Mouse (Mus musculus): ENCODE measurements around the gene Atp6v0e. TPM values are rescaled to one million over a fixed set of nuclear protein-coding genes. Genes with fewer than 3 reads are reported as not detected.

Atp6v0e gene
- total RNA-seq, 2 experiments from 2014 or later, result 44.1 to 46.0 TPM

DNA sequence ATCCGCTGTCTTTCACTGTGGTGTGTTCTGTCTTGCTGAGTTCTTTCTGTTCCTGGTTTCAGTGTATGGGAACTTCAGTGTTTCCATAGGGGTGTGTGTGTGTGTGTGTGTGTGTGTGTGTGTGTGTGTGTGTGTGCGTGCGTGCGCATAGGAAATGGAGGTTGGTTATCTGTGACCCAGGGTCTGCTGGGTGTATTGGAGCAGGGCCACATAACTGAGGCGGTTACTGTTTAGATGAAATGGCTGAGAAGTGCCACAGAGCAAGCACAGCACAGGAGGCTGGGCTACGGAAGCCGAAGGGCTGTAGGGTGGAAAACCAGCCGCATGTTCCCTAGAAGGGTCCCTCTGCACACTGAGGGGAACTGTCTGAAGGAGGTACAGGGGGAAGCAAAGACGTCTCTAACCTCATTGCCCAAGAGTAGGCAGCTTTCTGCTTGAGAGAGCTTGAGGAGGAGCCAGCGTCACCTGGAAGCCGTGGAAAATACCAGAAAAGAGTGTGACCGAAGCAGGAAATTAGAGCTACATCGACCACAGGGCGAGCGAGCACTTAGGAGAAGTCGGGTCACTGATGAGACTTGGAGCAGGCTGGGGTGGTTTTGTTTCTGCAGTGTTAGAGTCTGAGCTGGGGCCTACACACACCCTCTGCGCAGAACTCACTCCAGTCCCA lies 23.4 kb downstream of the Atp6v0e start:
- DNase-seq, result no peak

DNA sequence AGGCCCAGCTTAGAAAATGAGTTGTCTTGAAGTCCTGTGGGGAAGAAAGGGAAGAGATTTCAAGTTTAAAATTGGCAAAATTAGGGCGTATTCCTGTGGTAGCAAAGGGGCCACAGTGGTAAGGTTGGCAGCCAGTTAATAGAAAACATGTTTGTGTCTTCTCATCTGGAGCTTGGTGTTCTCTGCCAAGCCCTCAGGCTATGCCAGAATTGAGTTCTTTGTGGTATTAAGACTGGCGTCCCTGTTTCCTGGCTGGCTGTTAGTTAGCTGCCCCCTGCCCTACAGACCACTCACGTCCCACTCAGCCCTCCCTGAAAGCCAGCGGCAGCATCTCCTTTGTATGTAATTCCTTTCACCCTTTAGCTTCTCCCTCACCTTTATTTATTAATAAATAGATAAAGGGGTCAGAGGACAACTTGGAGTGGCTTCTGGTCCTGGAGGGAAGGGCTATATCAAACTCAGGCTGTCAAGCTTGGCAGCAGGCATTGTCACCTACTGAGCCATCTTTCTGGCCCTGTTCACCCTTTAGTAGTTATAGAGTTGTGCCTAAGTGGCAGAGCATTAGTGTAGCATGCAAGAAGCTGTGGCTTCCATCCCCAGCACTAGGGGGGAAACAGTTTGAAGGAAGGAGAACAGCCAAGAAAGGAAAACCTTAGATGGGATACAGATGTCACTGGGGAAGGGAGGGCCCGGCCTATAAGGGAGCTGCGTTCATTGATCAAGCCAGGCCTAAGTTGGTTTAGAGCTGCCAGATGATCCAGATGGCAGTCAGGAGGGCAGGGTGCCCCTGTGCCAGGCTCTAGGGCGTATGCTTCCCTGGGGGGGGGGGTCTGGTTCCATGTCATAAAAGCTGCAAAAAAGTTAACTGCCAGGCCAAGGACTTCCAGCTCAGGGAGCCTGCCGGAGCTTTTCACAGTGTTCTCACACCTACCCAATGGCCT lies 26.0 kb downstream of the Atp6v0e start:
- DNase-seq, result no peak

DNA sequence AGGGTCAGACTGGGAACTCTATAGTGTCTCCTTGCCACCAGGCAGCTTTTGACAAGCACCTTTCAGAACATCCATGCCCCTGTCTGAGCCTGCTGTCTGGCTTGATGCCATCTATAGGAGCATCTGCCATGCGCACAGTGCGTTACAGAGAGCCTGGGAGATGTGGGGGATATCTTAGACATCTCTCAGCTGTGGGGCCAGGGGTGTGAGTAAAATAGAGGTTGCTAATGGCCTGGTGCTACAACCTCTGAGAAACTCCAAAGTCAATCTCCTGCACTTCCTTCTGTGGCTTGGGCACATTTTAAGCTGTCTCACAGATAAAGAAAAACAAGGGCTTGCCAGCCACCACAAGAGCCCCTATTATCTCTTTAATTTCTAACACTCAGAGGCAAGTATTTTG lies 26.8 kb downstream of the Atp6v0e start:
- no peak for DNase-seq

DNA sequence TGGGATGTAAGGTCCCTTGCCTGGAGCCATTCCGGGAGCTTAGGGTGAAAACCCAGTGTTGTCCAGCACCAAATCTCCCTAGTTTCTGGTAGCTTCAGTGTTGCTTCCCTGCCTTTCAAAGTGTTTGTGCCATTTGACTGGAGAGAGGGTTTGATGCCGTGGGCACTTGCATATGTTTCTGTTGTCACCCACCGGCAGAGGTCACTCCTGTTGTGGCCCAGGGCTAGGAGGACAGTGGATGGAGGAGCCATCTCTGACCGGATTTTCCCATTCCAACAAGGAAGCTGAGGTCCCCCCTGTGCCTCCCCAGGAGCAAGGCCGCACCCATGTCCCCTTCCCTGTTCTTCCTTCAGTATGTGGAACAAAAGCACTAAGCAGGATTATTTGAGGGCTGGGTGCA lies 27.2 kb downstream of the Atp6v0e start:
- no peak for DNase-seq

DNA sequence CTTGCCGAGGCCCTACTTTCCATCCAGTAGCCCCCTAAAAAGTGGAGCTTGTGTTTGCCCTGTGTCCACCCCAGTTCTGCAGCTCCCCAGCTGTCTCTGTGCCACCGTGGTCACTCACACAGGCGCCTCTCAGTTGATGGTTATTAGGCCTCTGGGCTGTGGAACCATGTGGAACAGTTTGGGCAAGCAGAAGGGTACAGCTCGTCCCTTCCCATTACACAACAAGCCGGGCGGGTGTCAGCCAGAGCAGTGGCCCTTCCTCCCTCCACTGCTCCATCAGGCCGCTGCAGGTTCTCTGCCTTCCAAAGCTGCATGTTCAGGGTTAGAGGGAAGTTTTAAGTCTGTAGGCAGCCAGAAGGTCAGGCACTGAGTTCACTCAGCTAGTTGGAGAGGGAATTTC lies 28.1 kb downstream of the Atp6v0e start:
- no peak for DNase-seq

DNA sequence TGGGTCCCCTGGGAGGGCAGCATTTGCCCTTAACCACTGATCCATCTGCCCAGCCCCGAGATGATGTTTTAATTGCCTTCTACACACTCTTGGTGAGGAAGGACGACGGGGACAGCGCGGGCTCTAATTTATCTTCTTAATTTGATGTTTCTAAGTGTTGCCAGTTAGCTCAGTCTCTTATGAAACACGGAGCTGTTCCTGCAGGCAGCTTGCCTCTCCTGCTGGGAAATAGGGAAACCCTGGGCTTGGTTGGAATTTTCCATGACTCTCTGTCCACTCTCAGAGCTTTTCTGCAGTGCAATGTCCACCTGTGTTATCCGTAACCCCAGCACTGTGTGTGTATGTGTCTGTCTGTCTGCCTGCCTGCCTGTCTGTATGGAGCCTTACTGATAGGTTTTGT lies 30.4 kb downstream of the Atp6v0e start:
- no peak for DNase-seq

DNA sequence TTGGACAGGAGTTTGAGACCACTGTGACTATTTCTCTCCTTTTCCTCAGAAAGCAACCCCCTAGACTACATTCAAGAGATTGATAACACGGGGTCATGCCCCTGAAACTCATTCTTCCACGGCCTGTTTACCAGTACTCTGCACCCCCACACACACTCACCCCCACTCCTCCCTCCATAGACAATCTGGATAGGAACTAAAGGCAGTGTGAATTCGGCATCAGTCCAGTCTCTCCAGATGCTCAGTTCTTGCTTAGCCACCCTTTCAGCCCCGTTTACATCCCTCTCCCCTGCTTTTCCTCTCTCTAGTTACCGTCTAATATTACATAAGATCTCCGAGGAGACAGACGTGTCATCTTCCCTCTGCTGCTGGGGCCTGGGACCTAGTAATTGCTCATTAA lies 31.1 kb downstream of the Atp6v0e start:
- DNase-seq, result no peak

DNA sequence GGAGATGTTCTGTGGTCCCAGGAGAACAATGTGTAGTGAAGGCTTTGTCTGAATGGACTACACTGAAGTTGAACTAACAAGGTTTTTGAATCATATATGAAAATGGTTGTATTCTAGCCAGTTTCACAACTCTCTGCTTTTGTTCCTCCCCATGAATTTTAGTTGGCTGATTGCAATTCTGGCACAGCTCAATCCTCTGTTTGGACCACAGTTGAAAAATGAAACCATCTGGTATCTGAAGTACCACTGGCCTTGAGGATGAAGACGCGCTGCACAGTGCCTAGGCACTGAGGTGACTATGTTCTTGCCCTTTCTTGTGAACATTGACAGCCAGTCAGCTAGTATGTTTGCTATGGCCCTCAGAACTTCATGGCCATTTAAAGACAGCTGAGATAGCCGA lies 32.2 kb downstream of the Atp6v0e start:
- DNase-seq, result no peak

DNA sequence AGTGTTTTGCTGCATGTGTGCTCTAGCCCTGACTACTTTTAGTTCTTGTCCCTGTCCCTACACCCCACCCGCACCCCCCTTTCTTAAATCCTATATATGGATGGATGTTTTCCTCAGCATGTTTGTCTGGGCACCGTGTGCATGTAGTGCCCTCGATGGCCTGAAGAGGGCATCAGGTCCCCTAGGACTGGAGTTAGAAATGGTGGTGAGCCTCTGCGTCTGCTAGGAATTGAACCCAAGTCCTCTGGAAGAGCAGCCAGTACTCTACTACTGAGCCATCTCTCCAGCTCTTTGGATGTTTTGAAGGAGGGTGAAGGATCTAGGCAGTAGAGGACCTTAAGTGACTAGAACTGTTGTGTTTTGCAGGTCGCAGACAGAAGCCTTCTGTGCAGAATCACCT lies 35.8 kb downstream of the Atp6v0e start:
- DNase-seq, result no peak

DNA sequence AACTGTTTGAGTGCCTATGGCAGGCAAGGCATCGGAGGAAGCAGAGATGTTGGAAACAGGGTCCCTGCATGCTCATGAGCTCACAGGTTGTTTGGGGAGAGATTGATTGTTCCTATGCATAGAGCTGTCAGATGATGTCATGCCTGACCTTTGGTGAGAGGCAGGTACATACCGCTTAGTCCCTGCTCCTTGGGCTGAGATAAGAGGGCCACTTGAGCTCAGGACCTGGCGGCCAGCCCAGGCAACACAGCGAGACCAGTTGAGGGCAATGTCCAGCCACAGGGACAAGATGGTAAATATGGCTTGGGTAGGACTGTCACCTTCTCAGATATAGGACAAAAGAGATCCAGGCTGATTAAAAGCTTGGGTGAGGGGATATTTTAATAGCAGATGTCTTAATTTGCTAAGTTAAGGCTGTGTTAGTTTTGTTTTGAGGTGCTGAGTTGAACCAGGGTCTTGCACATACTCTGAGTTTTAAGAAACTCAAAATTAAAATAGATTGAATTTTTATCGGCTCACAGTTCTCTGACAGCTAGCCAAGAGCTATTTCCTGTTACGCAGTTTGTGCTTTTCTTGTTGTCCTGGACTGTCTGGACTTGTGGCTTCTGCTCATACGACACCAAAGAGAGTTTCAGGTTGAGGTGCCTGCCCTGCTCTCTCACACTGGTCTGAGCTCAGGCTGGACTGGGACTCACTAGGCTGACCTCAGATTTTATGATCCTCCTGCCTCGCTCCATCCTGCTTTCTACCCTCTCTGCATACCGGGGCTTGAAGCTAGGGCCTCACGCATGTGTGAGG lies 37.0 kb downstream of the Atp6v0e start:
- DNase-seq, result no peak

DNA sequence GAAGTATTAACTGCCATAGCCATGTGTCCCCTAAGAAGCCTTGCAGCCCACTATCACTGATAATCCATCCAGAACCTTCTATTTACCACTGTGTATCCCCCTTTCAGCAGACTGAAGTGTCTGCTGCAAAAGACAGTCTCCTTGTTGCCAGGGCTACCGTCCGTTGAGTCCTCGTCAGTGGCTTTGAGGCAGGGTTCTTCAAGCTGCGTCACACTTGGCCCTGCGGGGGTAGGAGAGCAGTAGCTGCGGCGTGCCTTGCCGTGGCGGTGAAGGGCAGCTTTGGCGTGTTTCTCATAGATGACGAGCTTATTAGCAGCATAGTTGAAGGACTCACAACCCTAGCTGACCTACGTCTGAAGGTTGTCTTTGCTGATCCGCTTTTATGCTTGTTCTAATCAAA lies 38.5 kb downstream of the Atp6v0e start:
- DNase-seq, result no peak

DNA sequence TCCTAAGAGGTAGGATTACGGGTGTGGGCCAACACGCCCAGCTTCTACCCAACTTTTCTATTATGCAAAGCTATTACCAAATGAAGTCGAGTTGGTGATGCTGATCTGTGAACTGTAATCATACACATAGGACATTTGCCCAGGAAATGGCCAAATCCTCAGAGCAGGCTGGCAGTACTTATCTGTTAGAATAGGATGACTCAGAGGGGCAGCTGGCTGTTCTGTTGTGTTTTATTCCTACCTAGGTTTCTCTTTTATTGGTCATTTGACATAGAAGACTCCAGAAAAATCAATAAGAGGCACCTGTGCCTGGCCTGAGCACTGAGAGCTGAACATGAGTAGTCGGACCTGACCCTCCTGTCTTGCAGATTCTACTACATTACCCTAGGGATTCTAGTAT lies 39.6 kb downstream of the Atp6v0e start:
- no peak for DNase-seq

DNA sequence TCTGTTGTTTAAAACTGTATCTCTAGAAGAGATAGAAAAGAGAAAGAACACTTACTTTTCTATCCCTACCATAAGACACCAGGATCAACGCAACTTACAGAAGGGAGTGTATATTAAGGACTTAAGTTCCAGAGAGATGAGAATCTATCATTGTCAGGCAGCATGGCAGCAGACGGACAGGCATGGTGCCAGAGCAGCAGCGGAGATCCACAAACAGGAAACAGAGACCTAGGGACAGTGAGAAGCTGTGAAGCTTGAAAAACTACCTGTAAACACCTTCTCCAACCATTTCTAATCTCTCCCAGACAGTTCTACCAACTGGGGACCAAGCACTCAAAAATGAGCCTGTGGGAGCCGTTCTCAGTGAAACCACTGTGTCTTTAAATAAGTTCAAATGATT lies 40.6 kb downstream of the Atp6v0e start:
- DNase-seq, result no peak

DNA sequence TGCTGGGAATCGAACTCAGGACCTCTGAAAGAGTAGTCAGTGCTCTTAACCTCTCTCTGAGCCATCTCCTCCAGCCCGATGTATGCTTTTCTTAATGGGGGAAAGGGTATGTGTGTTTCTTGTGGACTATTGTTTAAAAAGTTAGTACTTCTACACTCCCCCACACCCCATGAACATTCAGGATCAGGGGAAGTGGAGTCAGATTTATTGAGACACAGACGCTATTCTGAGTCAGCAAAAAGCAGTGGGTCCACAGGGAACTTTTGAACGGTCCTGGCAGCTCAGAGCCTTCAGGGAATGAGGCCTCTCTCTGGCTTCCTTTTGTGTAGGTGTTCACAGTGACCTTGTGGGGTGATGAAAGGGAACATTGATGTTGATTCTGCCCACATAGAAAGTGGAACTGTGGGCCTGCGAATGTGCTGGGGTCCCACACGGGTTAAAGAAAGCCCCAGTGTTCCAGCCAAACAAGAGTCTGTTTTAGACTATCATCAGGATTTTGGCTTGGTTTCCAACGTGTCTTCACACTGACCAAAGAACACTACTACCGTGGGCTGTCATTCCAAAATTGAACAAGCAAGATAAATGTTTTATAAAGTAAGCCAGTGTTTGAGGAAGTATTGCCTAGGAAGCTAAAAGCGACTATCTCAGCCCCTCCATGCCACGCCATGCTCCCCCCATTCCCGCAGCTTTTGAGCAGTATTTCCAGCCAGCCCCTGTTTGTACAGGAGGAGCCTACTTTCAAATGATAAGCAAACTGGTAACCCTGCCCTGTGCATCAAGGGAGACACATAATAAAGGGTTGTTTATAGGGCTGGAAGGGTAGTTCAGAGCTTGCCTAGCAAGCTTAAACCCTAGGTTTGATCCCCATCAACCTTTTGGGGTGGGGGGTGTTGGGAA lies 42.7 kb downstream of the Atp6v0e start:
- no peak for DNase-seq

DNA sequence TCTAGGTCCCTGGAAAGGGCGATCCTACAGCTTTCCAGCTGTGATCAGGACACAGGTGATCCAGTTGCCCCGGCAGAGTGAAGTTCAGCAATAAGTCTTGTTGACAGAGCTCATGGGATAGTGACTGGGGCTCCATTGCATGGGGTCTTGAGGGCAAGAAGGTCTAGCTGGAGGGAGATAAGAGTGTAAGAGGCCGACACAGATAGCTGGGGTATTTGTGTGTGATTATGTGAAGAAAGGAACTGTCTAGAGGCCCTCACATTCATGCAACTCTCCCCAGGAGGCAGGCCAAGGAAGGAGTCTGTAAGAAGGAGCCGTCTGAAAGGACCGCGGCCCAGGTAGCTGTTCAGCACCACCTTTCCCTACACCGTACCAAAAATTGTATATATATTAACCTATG lies 44.0 kb downstream of the Atp6v0e start:
- DNase-seq, result no peak

DNA sequence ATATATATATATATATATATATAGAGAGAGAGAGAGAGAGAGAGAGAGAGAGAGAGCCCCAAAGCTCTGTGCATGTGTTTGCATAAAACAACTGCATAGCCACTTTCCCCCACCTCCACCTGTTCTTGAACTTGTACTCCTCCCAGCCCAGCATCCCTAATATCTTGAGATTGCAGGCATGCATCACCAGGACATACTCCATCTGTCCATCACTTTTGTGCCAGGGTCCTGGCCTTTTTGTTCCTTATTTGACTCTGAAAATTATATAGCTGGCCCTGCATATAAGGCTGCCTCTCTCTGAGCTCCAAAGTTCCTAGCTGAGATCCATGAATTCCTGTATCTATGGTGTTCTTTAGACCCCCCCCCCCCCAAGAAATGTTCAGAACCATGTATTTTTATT lies 45.5 kb downstream of the Atp6v0e start:
- no peak for DNase-seq

DNA sequence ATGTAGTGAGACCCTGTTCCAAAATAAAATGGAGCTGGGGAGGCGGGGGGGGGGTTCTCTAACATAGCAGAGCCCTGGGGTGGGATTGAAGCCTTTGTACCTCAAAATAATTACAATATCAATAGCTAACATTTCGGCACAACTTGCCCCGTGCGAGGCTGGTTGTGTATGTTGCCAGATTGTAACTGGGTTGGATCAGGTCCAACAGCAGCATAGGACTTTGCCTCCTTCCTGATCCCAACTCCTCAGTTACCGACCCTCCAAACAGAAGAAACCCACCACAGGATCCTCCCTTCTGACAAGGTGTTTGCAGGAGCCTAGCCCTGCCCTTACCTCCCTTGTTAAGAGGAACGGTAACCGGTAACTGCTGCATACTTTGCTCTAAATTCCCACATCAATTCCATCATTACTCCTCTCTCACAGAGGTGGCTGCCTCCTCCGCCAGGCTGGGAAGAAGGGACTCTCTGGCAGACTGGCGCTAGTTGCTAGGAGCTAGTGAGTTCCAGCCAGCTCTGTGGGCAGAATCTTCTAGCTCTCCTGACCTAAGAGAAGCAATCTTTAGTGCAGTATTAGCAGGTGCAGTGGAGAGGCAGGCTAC lies 46.1 kb downstream of the Atp6v0e start:
- DNase-seq, result no peak

DNA sequence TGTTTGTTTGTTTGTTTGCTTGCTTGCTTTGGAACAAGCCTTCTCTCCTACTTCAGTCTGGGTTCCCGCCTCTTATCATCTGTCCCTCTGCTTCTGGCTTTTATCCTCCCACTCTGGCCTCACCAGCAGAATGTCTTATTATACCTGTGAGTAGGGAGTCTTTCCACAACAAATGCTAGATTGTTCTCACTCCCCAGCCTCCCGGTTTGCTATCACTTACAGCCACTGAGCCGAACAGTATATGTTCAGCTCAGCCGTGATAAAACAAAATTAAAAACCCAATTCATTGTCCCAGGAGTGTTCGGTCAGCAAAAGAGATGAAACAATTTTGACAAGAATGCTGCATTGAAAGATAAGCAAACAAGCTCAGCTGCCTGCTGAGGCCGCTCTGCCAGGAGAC lies 47.0 kb downstream of the Atp6v0e start:
- DNase-seq, result no peak

DNA sequence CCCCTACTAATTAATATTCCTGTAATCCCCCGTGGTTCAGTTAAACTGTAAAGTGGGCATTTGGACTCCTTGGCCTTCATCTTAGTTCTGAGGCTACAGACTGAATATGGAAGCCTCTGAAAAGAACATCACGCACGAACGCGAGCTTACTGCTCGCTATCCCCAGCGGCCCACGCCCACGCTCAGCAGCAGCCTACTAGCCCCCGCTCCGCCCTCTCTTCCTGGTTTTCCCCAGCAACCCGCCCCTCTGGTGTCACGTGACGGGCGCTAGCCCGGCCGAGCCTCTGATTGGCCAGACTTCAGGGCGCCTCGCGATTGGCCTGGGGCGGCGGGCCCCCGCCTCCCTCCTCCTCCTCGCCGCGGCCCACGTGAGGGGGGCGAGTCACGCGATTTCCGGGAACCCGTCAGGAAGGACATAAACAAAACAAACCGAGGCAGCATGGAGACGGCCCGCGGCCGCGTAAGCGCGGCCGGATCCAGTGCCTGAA lies 52.3 kb downstream of the Atp6v0e start, which contains the start of gene Crebrf:
Gene Crebrf, plus strand, starts transcription at position 380 of the 488 bp plus-strand sequence.
- peak; percentile 97 for DNase-seq

DNA sequence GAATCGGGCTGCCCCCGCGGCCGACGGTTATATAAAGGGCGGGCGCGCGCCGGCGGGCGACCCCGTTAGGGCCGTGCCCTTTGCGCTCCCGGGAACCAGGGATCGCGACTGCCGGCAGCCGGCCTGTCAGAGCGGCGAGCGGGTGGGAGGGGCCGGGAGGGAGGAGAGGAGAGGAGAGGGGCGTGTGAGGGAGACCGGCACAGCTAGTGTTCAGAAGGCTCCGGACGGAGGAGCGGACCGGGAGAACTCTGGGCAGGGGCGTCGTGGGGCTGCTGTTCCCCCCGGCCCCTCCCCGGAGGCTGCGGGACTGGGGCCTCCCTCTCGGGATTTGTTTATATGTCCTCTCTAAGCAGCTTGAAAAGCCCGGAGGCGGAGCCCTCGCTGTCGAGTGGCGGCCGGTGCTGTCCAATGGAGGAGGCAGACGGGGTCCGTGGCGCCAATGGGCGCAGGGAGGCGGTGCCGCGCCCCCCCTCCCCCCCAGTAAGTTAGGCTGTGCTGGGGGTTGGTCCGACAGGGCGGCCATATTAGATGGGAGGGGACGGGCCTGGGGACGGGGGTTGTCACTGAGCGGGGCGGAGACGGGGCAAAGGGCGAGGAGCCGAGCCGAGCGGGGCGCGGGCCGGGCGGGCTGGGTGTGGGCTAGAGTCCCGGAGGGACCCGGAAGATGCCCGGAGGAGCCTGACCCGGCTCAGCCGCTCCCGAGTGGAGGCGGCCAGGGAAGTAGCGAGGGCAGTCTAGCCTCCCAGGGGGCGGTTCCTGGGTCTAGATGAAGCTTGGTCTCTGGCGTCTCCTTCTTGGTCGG lies 53.1 kb downstream of the Atp6v0e start:
- DNase-seq, result peak; percentile 90

Data from gastrocnemius, postnatal 10 days (tissue).